15 mouse cellular contexts compared by ENCODE assay signal in the genomic region with DNA sequence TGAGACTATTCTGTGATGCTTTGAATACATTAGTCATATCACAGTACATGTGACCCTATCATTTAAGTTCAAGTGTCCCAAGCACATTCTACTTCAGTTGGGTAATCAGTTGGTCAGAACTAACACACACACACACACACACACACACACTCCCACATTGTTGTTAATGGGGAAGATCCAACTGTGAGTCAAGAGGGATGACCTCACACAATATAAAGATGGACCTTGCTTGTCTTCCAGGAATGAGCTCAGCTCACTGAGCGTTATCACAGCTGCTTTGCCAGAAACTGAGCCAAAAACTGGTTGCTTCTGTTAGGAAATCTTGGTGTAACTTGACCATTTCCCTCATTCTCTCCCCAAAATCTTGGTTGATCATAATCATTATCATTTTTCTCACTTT.
DNase-seq lines count a peak whose midpoint lies in the region; ATAC-seq lines count a peak whose summit lies in the region.
"Had no signal": no experiment of that assay in that cellular context is flagged by ENCODE, and none has a peak within 500 bp of the region (broad histone marks: within the 10 kb centered on the region; RNA-seq: fewer than 3 reads in every experiment).

No protein-coding gene starts in this region.

- no peak overlapping the region for H3K27ac ChIP-seq in hindbrain, embryonic 13.5 days
- H3K27ac ChIP-seq in forebrain, embryonic 11.5 days (ENCODE audit: low read depth, low read length), result no peak overlapping the region
- H3K27ac ChIP-seq: heart, embryonic 15.5 days; limb, embryonic 13.5 days; midbrain, embryonic 12.5 days; neural tube, embryonic 12.5 days had no signal

- peak; percentile 32 for DNase-seq in gastrocnemius, adult 18-20 months (ENCODE audit: low spot score)
- DNase-seq in gastrocnemius, adult 8-10 months (ENCODE audit: low spot score in 2 of 2), result no peak
- peak; percentile 5 for DNase-seq in urinary bladder, postnatal 14 days (ENCODE audit: low spot score)
- no peak for DNase-seq in urinary bladder, postnatal 25 days (ENCODE audit: low spot score)
- DNase-seq in heart, postnatal 14 days, result peak; percentile 10 to 47
- no peak for DNase-seq in forebrain, embryonic 11.5 days (ENCODE audit: low spot score)
- no peak for DNase-seq in cerebellum, postnatal 36 days
- DNase-seq: kidney, postnatal 36 days; layer of hippocampus, postnatal 36 days; thymus, adult 18-20 months had no signal

- no peaks in the 10 kb centered on the region for H3K36me3 ChIP-seq in hindbrain, embryonic 13.5 days
- H3K36me3 ChIP-seq in forebrain, embryonic 11.5 days (ENCODE audit: control insufficient read depth, insufficient read depth, low read length), result no peaks in the 10 kb centered on the region
- H3K36me3 ChIP-seq: heart, embryonic 15.5 days; limb, embryonic 13.5 days; midbrain, embryonic 12.5 days; neural tube, embryonic 12.5 days had no signal

- H3K27me3 ChIP-seq in hindbrain, embryonic 13.5 days, result no peaks in the 10 kb centered on the region
- no peaks in the 10 kb centered on the region for H3K27me3 ChIP-seq in forebrain, embryonic 11.5 days (ENCODE audit: control insufficient read depth, insufficient read depth, low read length)
- H3K27me3 ChIP-seq: heart, embryonic 15.5 days; limb, embryonic 13.5 days; midbrain, embryonic 12.5 days; neural tube, embryonic 12.5 days had no signal

- intact Hi-C loops in heart, postnatal 14 days (cut with DNase I), result no loop called here

- no peak overlapping the region for H3K4me2 ChIP-seq in hindbrain, embryonic 13.5 days
- H3K4me2 ChIP-seq in forebrain, embryonic 11.5 days (ENCODE audit: low read depth, low read length, severe bottlenecking), result no peak overlapping the region
- H3K4me2 ChIP-seq: heart, embryonic 15.5 days; limb, embryonic 13.5 days; midbrain, embryonic 12.5 days; neural tube, embryonic 12.5 days had no signal

- no peak for ATAC-seq in hindbrain, embryonic 13.5 days (ENCODE audit: low FRiP score)
- no peak for ATAC-seq in forebrain, embryonic 11.5 days (replicated peaks; ENCODE audit: low FRiP score)

- peaks cover 18% of the 10 kb centered on the region for H3K4me1 ChIP-seq in hindbrain, embryonic 13.5 days (replicated peaks)
- no peaks in the 10 kb centered on the region for H3K4me1 ChIP-seq in forebrain, embryonic 11.5 days (replicated peaks; ENCODE audit: control insufficient read depth, insufficient read depth, low read length)
- H3K4me1 ChIP-seq: heart, embryonic 15.5 days had no signal

- WGBS in hindbrain, embryonic 13.5 days, result 90% methylated on average over 1 of the region's 1 CpGs
- WGBS in forebrain, embryonic 11.5 days, result 71% methylated on average over 1 of the region's 1 CpGs

- no peak overlapping the region for H3K9ac ChIP-seq in hindbrain, embryonic 13.5 days
- no peak overlapping the region for H3K9ac ChIP-seq in forebrain, embryonic 11.5 days (ENCODE audit: low read length)
- H3K9ac ChIP-seq: heart, embryonic 15.5 days; limb, embryonic 13.5 days; midbrain, embryonic 12.5 days; neural tube, embryonic 12.5 days had no signal

- H3K4me3 ChIP-seq in hindbrain, embryonic 13.5 days, result no peak overlapping the region
- no peak overlapping the region for H3K4me3 ChIP-seq in forebrain, embryonic 11.5 days (ENCODE audit: low read depth, low read length)
- H3K4me3 ChIP-seq: heart, embryonic 15.5 days; limb, embryonic 13.5 days; midbrain, embryonic 12.5 days; neural tube, embryonic 12.5 days had no signal

- H3K9me3 ChIP-seq in hindbrain, embryonic 13.5 days, result no peaks in the 10 kb centered on the region
- no peaks in the 10 kb centered on the region for H3K9me3 ChIP-seq in forebrain, embryonic 11.5 days (ENCODE audit: control insufficient read depth, low read length)
- H3K9me3 ChIP-seq: heart, embryonic 15.5 days; limb, embryonic 13.5 days; midbrain, embryonic 12.5 days; neural tube, embryonic 12.5 days had no signal

Comparison
In these comparisons a context has a peak if more than half of its experiments do, and no peak if none do; other contexts are left out.
1. DNase-seq: peak in gastrocnemius, adult 18-20 months (single experiment), urinary bladder, postnatal 14 days (single experiment) and heart, postnatal 14 days (2 of 2); none in gastrocnemius, adult 8-10 months (0 of 2), urinary bladder, postnatal 25 days (single experiment), forebrain, embryonic 11.5 days (single experiment) and cerebellum, postnatal 36 days (0 of 2).